15 mouse cellular contexts compared by ENCODE assay signal in the genomic region with DNA sequence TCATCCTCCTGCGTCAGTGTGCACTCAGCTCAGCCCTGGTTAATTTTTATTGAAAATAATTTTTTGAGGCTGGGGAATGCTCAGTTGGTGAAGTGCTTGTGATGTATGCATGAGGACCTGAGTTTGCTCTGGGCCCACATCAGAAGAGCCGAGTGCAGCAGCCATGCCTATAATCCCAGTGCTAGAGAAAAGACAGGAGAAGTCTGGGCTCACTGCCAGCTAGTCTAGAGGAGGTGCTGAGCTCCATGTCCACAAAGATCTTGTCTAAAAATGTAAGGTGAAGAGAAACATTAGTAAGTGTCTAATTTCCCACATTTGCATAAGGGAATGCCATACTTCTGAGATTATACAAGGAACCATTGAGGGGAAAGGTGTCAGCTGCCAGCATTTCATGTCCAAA. TPM values are rescaled to one million over a fixed set of nuclear protein-coding genes. Genes with fewer than 3 reads are reported as not detected.
A peak's percentile ranks its signal among the peaks of the same experiment; 100 is the strongest.
DNase-seq lines count a peak whose midpoint lies in the region; ATAC-seq lines count a peak whose summit lies in the region.
"Had no signal": no experiment of that assay in that cellular context is flagged by ENCODE, and none has a peak within 500 bp of the region (broad histone marks: within the 10 kb centered on the region; RNA-seq: fewer than 3 reads in every experiment).

No protein-coding gene starts in this region.

- H3K4me1 ChIP-seq in heart, embryonic 10.5 days: no peaks in the 10 kb centered on the region
- no peaks in the 10 kb centered on the region for H3K4me1 ChIP-seq in midbrain, embryonic 14.5 days (ENCODE audit: control insufficient read depth, insufficient read depth, low read length)
- H3K4me1 ChIP-seq in midbrain, embryonic 15.5 days: no peaks in the 10 kb centered on the region
- H3K4me1 ChIP-seq: limb, embryonic 10.5 days; midbrain, embryonic 12.5 days had no signal

- H3K27ac ChIP-seq in heart, embryonic 10.5 days: no peak overlapping the region
- no peak overlapping the region for H3K27ac ChIP-seq in midbrain, embryonic 14.5 days (replicated peaks; ENCODE audit: low read depth, low read length)
- H3K27ac ChIP-seq in midbrain, embryonic 15.5 days: no peak overlapping the region
- H3K27ac ChIP-seq: limb, embryonic 10.5 days; liver, embryonic 14.5 days; midbrain, embryonic 12.5 days had no signal

- no peaks in the 10 kb centered on the region for H3K9me3 ChIP-seq in heart, embryonic 10.5 days
- H3K9me3 ChIP-seq in midbrain, embryonic 14.5 days (ENCODE audit: control insufficient read depth, low read length): no peaks in the 10 kb centered on the region
- no peaks in the 10 kb centered on the region for H3K9me3 ChIP-seq in midbrain, embryonic 15.5 days
- H3K9me3 ChIP-seq: G1E; limb, embryonic 10.5 days; midbrain, embryonic 12.5 days had no signal

- H3K4me2 ChIP-seq in midbrain, embryonic 14.5 days (ENCODE audit: low read length): no peak overlapping the region
- H3K4me2 ChIP-seq in midbrain, embryonic 15.5 days: no peak overlapping the region
- H3K4me2 ChIP-seq: midbrain, embryonic 12.5 days had no signal

- WGBS in heart, embryonic 10.5 days: 84% methylated on average over 2 of the region's 2 CpGs
- WGBS in midbrain, embryonic 14.5 days: 81% methylated on average over 2 of the region's 2 CpGs
- 69% methylated on average over 2 of the region's 2 CpGs for WGBS in midbrain, embryonic 15.5 days

- H3K27me3 ChIP-seq in heart, embryonic 10.5 days (ENCODE audit: insufficient read depth, poor library complexity, severe bottlenecking): no peaks in the 10 kb centered on the region
- no peaks in the 10 kb centered on the region for H3K27me3 ChIP-seq in midbrain, embryonic 14.5 days (ENCODE audit: control insufficient read depth, insufficient read depth, low read length)
- no peaks in the 10 kb centered on the region for H3K27me3 ChIP-seq in midbrain, embryonic 15.5 days (replicated peaks)
- H3K27me3 ChIP-seq: midbrain, embryonic 12.5 days had no signal

- no peak overlapping the region for H3K4me3 ChIP-seq in heart, embryonic 10.5 days
- H3K4me3 ChIP-seq in midbrain, embryonic 14.5 days (replicated peaks; ENCODE audit: low read depth, low read length): no peak overlapping the region
- H3K4me3 ChIP-seq in midbrain, embryonic 15.5 days: no peak overlapping the region
- H3K4me3 ChIP-seq: limb, embryonic 10.5 days; midbrain, embryonic 12.5 days had no signal

- DNase-seq in cerebellum, postnatal 14 days: peak; percentile 55 to 66
- peak; percentile 19 for DNase-seq in heart, postnatal 4 days
- no peak for DNase-seq in heart, embryonic 10.5 days (ENCODE audit: low spot score)
- peak; percentile 12 for DNase-seq in midbrain, embryonic 14.5 days
- DNase-seq in kidney, postnatal 25 days: peak; percentile 50 to 67
- no peak for DNase-seq in T-cell, adult 2 months (ENCODE audit: low spot score)
- DNase-seq: gastrocnemius, postnatal 36 days; thymus, postnatal 25 days had no signal

- H3K9ac ChIP-seq in midbrain, embryonic 14.5 days (replicated peaks; ENCODE audit: low read length): no peak overlapping the region
- H3K9ac ChIP-seq in midbrain, embryonic 15.5 days: no peak overlapping the region
- H3K9ac ChIP-seq: liver, embryonic 14.5 days; midbrain, embryonic 12.5 days had no signal

- ATAC-seq in cerebellum, adult (ENCODE audit: insufficient number of reproducible peaks, low FRiP score, low TSS enrichment): no peak
- no peak for ATAC-seq in midbrain, embryonic 14.5 days (ENCODE audit: low FRiP score, low TSS enrichment)
- no peak for ATAC-seq in midbrain, embryonic 15.5 days (replicated peaks)
- ATAC-seq: intestine, embryonic 16.5 days had no signal

- H3K36me3 ChIP-seq in heart, embryonic 10.5 days: peaks cover 98% of the 10 kb centered on the region
- peaks cover 88% of the 10 kb centered on the region for H3K36me3 ChIP-seq in midbrain, embryonic 14.5 days (ENCODE audit: control insufficient read depth, insufficient read depth, low read length)
- peaks cover 68% of the 10 kb centered on the region for H3K36me3 ChIP-seq in midbrain, embryonic 15.5 days (replicated peaks)

RNA-seq across cellular contexts. Expression of a gene that starts 13.6 kb away (rescaled TPM):
- 10 to 100 TPM; 18.9 to 19.8 TPM for total RNA-seq in heart, postnatal 4 days (2021)
- polyA plus RNA-seq in heart, embryonic 10.5 days (2016; fragmentation: Nextera tagmentation; extraction: Ambion mirVana): 43.0 and 47.7 TPM in 2 replicates
- polyA plus RNA-seq in midbrain, embryonic 14.5 days (2014; fragmentation: Nextera tagmentation; extraction: Ambion mirVana): 54.3 and 55.0 TPM in 2 replicates
- 46.6 and 51.0 TPM in 2 replicates for polyA plus RNA-seq in midbrain, embryonic 15.5 days (2015; fragmentation: Nextera tagmentation; extraction: Ambion mirVana)

RNA-seq across cellular contexts. Expression of a gene that starts 13.9 kb away (rescaled TPM):
- total RNA-seq in heart, postnatal 4 days (2021): 10 to 100 TPM; 13.7 to 18.4 TPM
- polyA plus RNA-seq in heart, embryonic 10.5 days (2016; fragmentation: Nextera tagmentation; extraction: Ambion mirVana): 35.7 and 48.5 TPM in 2 replicates
- polyA plus RNA-seq in midbrain, embryonic 14.5 days (2014; fragmentation: Nextera tagmentation; extraction: Ambion mirVana): 57.5 and 65.3 TPM in 2 replicates
- 57.6 and 59.5 TPM in 2 replicates for polyA plus RNA-seq in midbrain, embryonic 15.5 days (2015; fragmentation: Nextera tagmentation; extraction: Ambion mirVana)

RNA-seq across cellular contexts. Expression of a gene that starts 35.0 kb away (rescaled TPM):
- 10 to 100 TPM; 60.7 to 61.5 TPM for total RNA-seq in heart, postnatal 4 days (2021)
- polyA plus RNA-seq in heart, embryonic 10.5 days (2016; fragmentation: Nextera tagmentation; extraction: Ambion mirVana): 117 TPM in 2 replicates
- polyA plus RNA-seq in midbrain, embryonic 14.5 days (2014; fragmentation: Nextera tagmentation; extraction: Ambion mirVana): 158 and 160 TPM in 2 replicates
- 159 and 170 TPM in 2 replicates for polyA plus RNA-seq in midbrain, embryonic 15.5 days (2015; fragmentation: Nextera tagmentation; extraction: Ambion mirVana)

RNA-seq across cellular contexts. Expression of a gene that starts 46.0 kb away (rescaled TPM):
- 10 to 100 TPM; 16.7 to 17.7 TPM for total RNA-seq in heart, postnatal 4 days (2021)
- 33.6 and 39.8 TPM in 2 replicates for polyA plus RNA-seq in heart, embryonic 10.5 days (2016; fragmentation: Nextera tagmentation; extraction: Ambion mirVana)
- polyA plus RNA-seq in midbrain, embryonic 14.5 days (2014; fragmentation: Nextera tagmentation; extraction: Ambion mirVana): 17.5 and 26.6 TPM in 2 replicates
- 21.3 and 22.1 TPM in 2 replicates for polyA plus RNA-seq in midbrain, embryonic 15.5 days (2015; fragmentation: Nextera tagmentation; extraction: Ambion mirVana)

Comparison
In these comparisons a context has a peak if more than half of its experiments do, and no peak if none do; other contexts are left out.
1. DNase-seq: peak in cerebellum, postnatal 14 days (2 of 2), heart, postnatal 4 days (single experiment), midbrain, embryonic 14.5 days (single experiment) and kidney, postnatal 25 days (2 of 2); none in heart, embryonic 10.5 days (single experiment) and T-cell, adult 2 months (single experiment).